Mouse (Mus musculus) liver, postnatal 0 days (tissue): ENCODE data around the gene Itk.

Experiments used
- CTCF ChIP-seq: sonication (generic); IDR thresholded peaks from 2 replicates; pipeline ENCODE4 v1.5.1; 2016; ENCODE audit warnings: antibody characterized with exemption, low read depth
- EP300 ChIP-seq: IDR thresholded peaks from 2 replicates; pipeline ENCODE4 v1.6.1; 2016; ENCODE audit warnings: antibody characterized with exemption, low read depth, mild to moderate bottlenecking

DNA sequence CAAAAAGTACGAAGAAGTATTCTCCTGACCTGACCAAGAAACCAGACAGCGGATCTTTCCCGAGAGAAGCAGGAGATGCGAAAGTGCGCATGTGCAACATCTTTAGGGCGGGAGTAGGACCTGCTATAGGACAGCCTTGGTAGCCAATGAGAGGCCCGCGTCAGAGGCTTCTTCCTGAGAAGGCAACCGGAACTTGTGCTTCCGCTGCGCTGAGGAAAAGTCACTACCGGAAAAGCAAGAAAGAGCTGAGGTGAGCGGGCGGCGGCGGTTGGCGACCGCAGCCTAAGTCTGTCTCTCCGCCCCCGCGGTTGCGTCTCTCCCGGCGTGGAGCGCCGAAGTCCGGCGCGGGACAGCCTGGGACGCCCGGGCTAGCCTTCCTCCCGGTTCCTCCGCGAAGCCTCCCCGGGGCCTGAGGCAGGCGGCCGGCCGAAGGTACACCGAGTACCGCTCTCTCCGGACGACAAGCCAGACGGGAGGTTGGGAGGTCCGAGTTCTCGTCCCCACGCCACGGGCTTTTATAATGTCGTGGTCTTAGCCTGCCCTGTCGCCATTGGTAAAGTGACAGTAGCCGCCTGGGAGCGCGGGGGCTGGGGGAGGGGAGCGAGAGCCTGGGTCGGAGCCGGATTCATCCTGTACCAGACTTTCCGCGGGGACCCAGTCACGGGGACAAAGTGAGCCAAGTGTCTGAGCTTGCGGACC is 47.6 kb upstream of the Itk start, which contains the start of gene Med7:
- no peak for TF ChIP-seq EP300
- no peak for TF ChIP-seq CTCF
